Mouse (Mus musculus) neural tube, embryonic 15.5 days (tissue): ENCODE results near the gene Itpkc. TPM values are rescaled to one million over a fixed set of nuclear protein-coding genes. Genes with fewer than 3 reads are reported as not detected.
A peak's percentile ranks its signal among the peaks of the same experiment; 100 is the strongest.

ENCODE experiments used
- ATAC-seq: fragments of 200-750 bp; cut with Nextera tagmentation; 2 replicates; pipeline ENCODE4 v1.8.0; 2017; ENCODE audit warnings: mild to moderate bottlenecking, moderate TSS enrichment, moderate library complexity; ENCODE audit not compliant: low FRiP score
- H3K27ac ChIP-seq: fragments of 300-500 bp; sonication (generic); replicated peaks from 2 replicates; pipeline ENCODE4 v1.5.1; 2015; ENCODE audit warnings: mild to moderate bottlenecking, inconsistent platforms
- H3K27me3 ChIP-seq: fragments of 300-500 bp; sonication (generic); replicated peaks from 2 replicates; pipeline ENCODE4 v1.6.1; 2015; ENCODE audit warnings: inconsistent platforms
- H3K36me3 ChIP-seq: fragments of 300-500 bp; sonication (generic); 2 replicates; pipeline ENCODE4 v1.6.1; 2015; ENCODE audit warnings: inconsistent platforms
- H3K4me1 ChIP-seq: fragments of 300-500 bp; sonication (generic); 2 replicates; pipeline ENCODE4 v1.6.1; 2015; ENCODE audit warnings: inconsistent platforms
- H3K4me2 ChIP-seq: fragments of 300-500 bp; sonication (generic); 2 replicates; pipeline ENCODE4 v1.6.1; 2015; ENCODE audit warnings: inconsistent platforms, mild to moderate bottlenecking, moderate library complexity
- H3K4me3 ChIP-seq: fragments of 300-500 bp; sonication (generic); replicated peaks from 2 replicates; pipeline ENCODE4 v1.5.1; 2015; ENCODE audit warnings: mild to moderate bottlenecking, inconsistent platforms
- H3K9ac ChIP-seq: fragments of 300-500 bp; sonication (generic); replicated peaks from 2 replicates; pipeline ENCODE4 v1.6.1; 2015; ENCODE audit warnings: mild to moderate bottlenecking, inconsistent platforms
- H3K9me3 ChIP-seq: fragments of 300-500 bp; sonication (generic); replicated peaks from 2 replicates; pipeline ENCODE4 v1.6.1; 2016; ENCODE audit warnings: inconsistent platforms
- WGBS: fragments of 180-500 bp; shearing (Covaris S2); methylation state at CpG from one replicate; pipeline ENCODE4 v1.1.7; 2015; ENCODE audit warnings: mixed read lengths; 5-methylcytosine and 5-hydroxymethylcytosine counted together
- microRNA counts: library from miRNA; unstranded; fragments of <30 nt; microRNA quantifications from one replicate; lab custom pipeline; 2016
- microRNA-seq: library from miRNA; unstranded; fragments of <30 nt; microRNA quantifications from one replicate; pipeline ENCODE4, GENCODE M21; 2017
- polyA plus RNA-seq: library from polyadenylated mRNA; unstranded; fragments of >200 nt; fragmentation: Nextera tagmentation; extraction: Ambion mirVana; gene quantifications from 2 replicates; pipeline ENCODE4 v1.2.1, GENCODE M21; 2015

Gene Itpkc
- polyA plus RNA-seq, 1 experiment from 2014 or later: 5.9 TPM

DNA sequence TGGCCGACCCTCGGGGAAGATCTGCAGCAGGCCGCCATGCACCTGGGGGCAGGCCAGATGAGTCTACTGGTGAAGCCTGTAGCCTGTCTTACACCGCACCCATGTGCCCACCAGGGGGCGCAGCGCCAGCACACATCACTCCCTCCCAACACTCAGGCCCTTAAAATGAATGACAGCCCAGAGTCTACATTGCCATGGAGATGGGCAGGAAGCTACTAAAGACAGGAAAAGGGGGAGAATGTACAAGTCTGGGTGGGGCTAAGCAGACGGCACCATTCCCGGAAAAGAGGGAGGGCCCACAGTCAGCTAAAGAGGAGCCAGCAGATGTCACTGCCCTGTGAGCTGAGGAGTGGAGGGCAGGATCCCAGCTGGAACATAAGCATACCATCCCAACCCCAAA lies 68.6 kb downstream of the Itpkc start:
- Histone ChIP-seq H3K27ac (0 out of 2 replicates have a peak overlapping the region, but pooled peaks have one; percentile 18), H3K36me3 (peaks cover 30% of the 10 kb centered on the region), H3K9ac (no peak overlapping the region), H3K4me1 (peaks cover 54% of the 10 kb centered on the region), H3K9me3 (no peaks in the 10 kb centered on the region), H3K27me3 (no peaks in the 10 kb centered on the region), H3K4me3 (no peak overlapping the region), H3K4me2 (peak overlapping the region; percentile 13; the same call in 1 of the 2 replicates)
- ATAC-seq: peak; percentile 84
- WGBS: 10% methylated on average over 8 of the region's 8 CpGs

GRCm38 (mm10) chr7:27159256-27159655 lies 69.2 kb downstream of the Itpkc start:
- Histone ChIP-seq H3K4me3 (no peak overlapping the region), H3K27ac (no peak overlapping the region), H3K27me3 (no peaks in the 10 kb centered on the region), H3K36me3 (peaks cover 30% of the 10 kb centered on the region), H3K9me3 (no peaks in the 10 kb centered on the region), H3K4me1 (peaks cover 48% of the 10 kb centered on the region), H3K4me2 (no peak overlapping the region), H3K9ac (no peak overlapping the region)
- ATAC-seq: no peak
- WGBS: 95% methylated on average over 6 of the region's 6 CpGs

DNA sequence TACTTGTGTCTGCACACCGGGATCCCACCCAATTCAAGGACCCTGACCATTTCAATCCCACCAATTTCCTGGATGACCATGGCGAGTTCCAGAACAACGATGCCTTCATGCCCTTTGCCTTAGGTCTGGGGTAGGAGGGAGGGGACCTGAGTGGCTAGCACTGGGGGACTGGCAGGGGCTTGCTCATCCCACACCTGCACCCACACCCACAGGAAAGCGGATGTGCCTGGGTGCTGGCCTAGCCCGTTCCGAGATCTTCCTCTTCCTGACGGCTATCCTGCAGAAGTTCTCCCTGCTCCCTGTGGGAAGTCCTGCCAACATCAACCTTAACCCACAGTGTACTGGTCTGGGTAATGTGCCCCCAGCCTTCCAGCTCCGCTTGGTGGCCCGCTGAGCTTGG lies 70.3 kb downstream of the Itpkc start:
- Histone ChIP-seq H3K36me3 (peaks cover 30% of the 10 kb centered on the region), H3K27me3 (no peaks in the 10 kb centered on the region), H3K27ac (no peak overlapping the region), H3K4me3 (no peak overlapping the region), H3K9me3 (no peaks in the 10 kb centered on the region), H3K9ac (no peak overlapping the region), H3K4me2 (no peak overlapping the region), H3K4me1 (peaks cover 37% of the 10 kb centered on the region)
- ATAC-seq: no peak
- WGBS: 95% methylated on average over 9 of the region's 9 CpGs

MicroRNAs encoded within 50 kb of the gene (microRNA counts, 519-probe panel; counts per million panel counts)
- not detected for microRNA mmu-miR-1191 (lab: Ali Mortazavi, UCI)

Small RNA genes within 50 kb of the gene (microRNA-seq; reads per million reads assigned to microRNA genes)
- 1.4 reads per million for gene Mir1191
- gene Mir3101: not detected

Other genes with a start within 250 kb of the Itpkc start
- not detected in 2 replicates for gene Cyp2a12, start 199.6 kb downstream of the Itpkc start, polyA plus RNA-seq
- 0.56 TPM in 1 of 2 replicates, not detected in the other for gene Cyp2f2, start 108.8 kb downstream of the Itpkc start, polyA plus RNA-seq
- 0.10 and 0.36 TPM in 2 replicates for gene Cyp2t4, start 74.9 kb downstream of the Itpkc start, polyA plus RNA-seq
- 92.3 and 94.7 TPM in 2 replicates for gene Egln2, start 61.9 kb downstream of the Itpkc start, polyA plus RNA-seq
- gene Rab4b, start 49.8 kb downstream of the Itpkc start, polyA plus RNA-seq: 105 and 109 TPM in 2 replicates
- 0.90 TPM in 1 of 2 replicates, not detected in the other for gene Gm21983, start 47.6 kb downstream of the Itpkc start, polyA plus RNA-seq
- gene Mia, start 47.5 kb downstream of the Itpkc start, polyA plus RNA-seq: 22.9 and 28.6 TPM in 2 replicates
- 3.4 TPM in 2 replicates for gene BC024978, start 32.9 kb downstream of the Itpkc start, polyA plus RNA-seq
- 176 and 193 TPM in 2 replicates for gene Snrpa, start 32.4 kb downstream of the Itpkc start, polyA plus RNA-seq
- gene Coq8b, start 4.4 kb upstream of the Itpkc start, polyA plus RNA-seq: 20.1 and 20.9 TPM in 2 replicates
- 47.7 and 60.7 TPM in 2 replicates for gene Numbl, start 29.8 kb upstream of the Itpkc start, polyA plus RNA-seq
- 10.7 and 17.8 TPM in 2 replicates for gene Ltbp4, start 109.0 kb upstream of the Itpkc start, polyA plus RNA-seq
- 28.9 and 33.4 TPM in 2 replicates for gene Shkbp1, start 127.4 kb upstream of the Itpkc start, polyA plus RNA-seq
- gene Gm20479, start 128.8 kb upstream of the Itpkc start, polyA plus RNA-seq: not detected in 2 replicates
- gene Sptbn4, start 219.0 kb upstream of the Itpkc start, polyA plus RNA-seq: 3.7 TPM in 2 replicates
- gene Blvrb, start 219.3 kb upstream of the Itpkc start, polyA plus RNA-seq: 24.5 and 26.1 TPM in 2 replicates
- gene Sertad3, start 245.1 kb upstream of the Itpkc start, polyA plus RNA-seq: 8.8 and 11.0 TPM in 2 replicates